Comparison of ENCODE assay signal across 8 mouse cellular contexts in genomic region chr9:56506931-56507681, GRCm38 (mm10).
A peak's percentile ranks its signal among the peaks of the same experiment; 100 is the strongest.
DNase-seq lines count a peak whose midpoint lies in the region; ATAC-seq lines count a peak whose summit lies in the region.

No protein-coding gene starts in this region.

- DNase-seq in heart, adult 11 months: peak; percentile 96
- DNase-seq in heart, postnatal 25 days (ENCODE audit: low spot score): no peak
- DNase-seq in embryonic facial prominence, embryonic 14.5 days (ENCODE audit: low spot score): peak; percentile 79
- peak; percentile 42 to 52 for DNase-seq in heart, postnatal 14 days
- peak; percentile 21 for DNase-seq in large intestine, adult 2 months (ENCODE audit: low read depth, low spot score)
- DNase-seq in mesoderm, embryonic 11.5 days (ENCODE audit: low read depth, low spot score): peak; percentile 26
- peak; percentile 26 for DNase-seq in thymus, postnatal 14 days

- peak overlapping the region; percentile 69 for H3K4me2 ChIP-seq in embryonic facial prominence, embryonic 14.5 days (ENCODE audit: low read depth, low read length)

- peaks cover 45% of the 10 kb centered on the region for H3K4me1 ChIP-seq in embryonic facial prominence, embryonic 14.5 days (ENCODE audit: control insufficient read depth, insufficient read depth, low read length)

- no peaks in the 10 kb centered on the region for H3K9me3 ChIP-seq in embryonic facial prominence, embryonic 14.5 days (ENCODE audit: control insufficient read depth, low read length)

- H3K27me3 ChIP-seq in embryonic facial prominence, embryonic 14.5 days (replicated peaks; ENCODE audit: control insufficient read depth, insufficient read depth, low read length): no peaks in the 10 kb centered on the region

- peak overlapping the region; percentile 99 for H3K27ac ChIP-seq in embryonic facial prominence, embryonic 14.5 days (replicated peaks; ENCODE audit: low read depth, low read length)

- H3K36me3 ChIP-seq in embryonic facial prominence, embryonic 14.5 days (ENCODE audit: control insufficient read depth, insufficient read depth, low read length): no peaks in the 10 kb centered on the region

- H3K9ac ChIP-seq in embryonic facial prominence, embryonic 14.5 days (ENCODE audit: low read depth, low read length): peak overlapping the region; percentile 64

- peak overlapping the region; percentile 39 for H3K4me3 ChIP-seq in embryonic facial prominence, embryonic 14.5 days (ENCODE audit: low read depth, low read length)

- intact Hi-C loops in heart, postnatal 25 days (cut with DNase I): loop anchor here (1.0 to 5.0 kb wide), 5 partner anchors 45 to 294 kb away; no protein-coding TSS in a partner anchor
- intact Hi-C loops in heart, postnatal 14 days (cut with DNase I): loop anchor here (1.0 to 2.0 kb wide), 4 partner anchors 44 to 294 kb away; no protein-coding TSS in a partner anchor

- peak; percentile 13 for ATAC-seq in activated CD4-positive, CD25-positive, alpha-beta regulatory T cell, adult 4 months
- ATAC-seq in embryonic facial prominence, embryonic 14.5 days (ENCODE audit: low read depth): no peak

- 8% methylated on average over 23 of the region's 25 CpGs for WGBS in embryonic facial prominence, embryonic 14.5 days
- 1% methylated on average over 25 of the region's 25 CpGs for WGBS in large intestine, adult 2 months
